Mouse (Mus musculus): ENCODE measurements at regions not wholly inside any gene's neighbourhood (a gene's known extent, or its start where the extent isn't known, plus 50 kb on each side); places are given as distances from the start of the nearest gene placed in this dataset.

- no peak for DNase-seq (ENCODE audit: low spot score in 2 of 2)
Observed at GRCm38 (mm10) chr13:6255728-6256496, 292.0 kb upstream of the Pitrm1 start.

GRCm38 (mm10) chr13:6258456-6258855 lies 289.5 kb upstream of the Pitrm1 start:
- no peak for DNase-seq (ENCODE audit: low spot score in 2 of 2)

GRCm38 (mm10) chr13:6260321-6260865 lies 287.6 kb upstream of the Pitrm1 start:
- no peak for DNase-seq (ENCODE audit: low spot score in 2 of 2)

- DNase-seq (ENCODE audit: low spot score in 2 of 2): no peak
Observed at GRCm38 (mm10) chr13:6261458-6261857, 286.5 kb upstream of the Pitrm1 start.

GRCm38 (mm10) chr13:6270546-6270945 lies 277.4 kb upstream of the Pitrm1 start:
- no peak for DNase-seq (ENCODE audit: low spot score in 2 of 2)

GRCm38 (mm10) chr13:6272932-6273331 lies 275.0 kb upstream of the Pitrm1 start:
- no peak for DNase-seq (ENCODE audit: low spot score in 2 of 2)

- DNase-seq (ENCODE audit: low spot score in 2 of 2): no peak
Observed at GRCm38 (mm10) chr13:6280073-6280472, 267.9 kb upstream of the Pitrm1 start.

GRCm38 (mm10) chr13:6288109-6288508 lies 259.8 kb upstream of the Pitrm1 start:
- DNase-seq (ENCODE audit: low spot score in 2 of 2): no peak

GRCm38 (mm10) chr13:6292098-6292497 lies 255.9 kb upstream of the Pitrm1 start:
- DNase-seq (ENCODE audit: low spot score in 2 of 2): no peak

GRCm38 (mm10) chr13:6305718-6306117 lies 242.2 kb upstream of the Pitrm1 start:
- DNase-seq (ENCODE audit: low spot score in 2 of 2): no peak

GRCm38 (mm10) chr13:6306616-6306988 lies 241.3 kb upstream of the Pitrm1 start:
- DNase-seq (ENCODE audit: low spot score in 2 of 2): no peak

GRCm38 (mm10) chr13:6306989-6307917 lies 240.7 kb upstream of the Pitrm1 start:
- DNase-seq (ENCODE audit: low spot score in 2 of 2): no peak

GRCm38 (mm10) chr13:6316201-6316600 lies 231.7 kb upstream of the Pitrm1 start:
- no peak for DNase-seq (ENCODE audit: low spot score in 2 of 2)

GRCm38 (mm10) chr13:6323948-6324347 lies 224.0 kb upstream of the Pitrm1 start:
- DNase-seq (ENCODE audit: low spot score in 2 of 2): no peak

- DNase-seq (ENCODE audit: low spot score in 2 of 2): no peak
Observed at GRCm38 (mm10) chr13:6330320-6330950, 217.5 kb upstream of the Pitrm1 start.

GRCm38 (mm10) chr13:6340157-6340556 lies 207.8 kb upstream of the Pitrm1 start:
- DNase-seq (ENCODE audit: low spot score in 2 of 2): no peak

- no peak for DNase-seq (ENCODE audit: low spot score in 2 of 2)
Observed at GRCm38 (mm10) chr13:6341102-6341737, 206.7 kb upstream of the Pitrm1 start.

GRCm38 (mm10) chr13:6365169-6365568 lies 182.8 kb upstream of the Pitrm1 start:
- DNase-seq (ENCODE audit: low spot score in 2 of 2): no peak

- DNase-seq (ENCODE audit: low spot score in 2 of 2): no peak
Observed at GRCm38 (mm10) chr13:6367661-6368060, 180.3 kb upstream of the Pitrm1 start.

GRCm38 (mm10) chr13:6374570-6375173 lies 173.3 kb upstream of the Pitrm1 start:
- no peak for DNase-seq (ENCODE audit: low spot score in 2 of 2)

GRCm38 (mm10) chr13:6377919-6378318 lies 170.0 kb upstream of the Pitrm1 start:
- DNase-seq (ENCODE audit: low spot score in 2 of 2): no peak
